14 mouse cellular contexts compared by ENCODE assay signal in the genomic region with DNA sequence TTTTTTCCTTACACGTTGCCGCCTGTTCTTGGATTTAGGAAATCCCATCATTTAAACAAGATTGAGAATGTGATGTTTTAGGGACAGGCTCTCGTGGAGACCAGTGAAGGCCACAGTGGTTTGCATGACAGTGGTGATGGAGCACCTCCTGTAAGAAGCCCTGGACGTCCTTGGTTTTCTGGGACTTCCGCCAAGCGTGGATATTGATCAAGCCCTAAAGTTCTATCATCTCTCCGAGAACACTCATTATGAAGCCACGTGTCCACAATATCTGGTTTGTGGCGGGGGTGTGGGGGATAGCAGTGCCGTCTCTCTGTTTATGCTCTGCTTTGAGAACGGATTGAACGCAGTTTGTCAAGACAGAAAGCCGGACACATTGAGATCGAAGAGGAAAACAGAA.
"Had no signal": no experiment of that assay in that cellular context is flagged by ENCODE, and none has a peak within 500 bp of the region (broad histone marks: within the 10 kb centered on the region; RNA-seq: fewer than 3 reads in every experiment).

No protein-coding gene starts in this region.

- ATAC-seq: lung, postnatal 0 days; midbrain, embryonic 15.5 days had no signal

- H3K9ac ChIP-seq: liver, embryonic 15.5 days; midbrain, embryonic 15.5 days; neural tube, embryonic 12.5 days had no signal

- H3K4me1 ChIP-seq: limb, embryonic 10.5 days; midbrain, embryonic 15.5 days; neural tube, embryonic 12.5 days had no signal

- H3K4me3 ChIP-seq: limb, embryonic 10.5 days; liver, embryonic 15.5 days; midbrain, embryonic 15.5 days; neural tube, embryonic 12.5 days had no signal

- H3K4me2 ChIP-seq: liver, embryonic 11.5 days; liver, embryonic 15.5 days; midbrain, embryonic 11.5 days; midbrain, embryonic 15.5 days; neural tube, embryonic 12.5 days had no signal

- DNase-seq: kidney, adult 18-20 months; kidney, postnatal 14 days; layer of hippocampus, adult 9-11 months; lung, adult 2 months; lung, postnatal 4 days; thymus, adult 2 months; thymus, postnatal 25 days had no signal

- H3K27ac ChIP-seq: limb, embryonic 10.5 days; liver, embryonic 15.5 days; midbrain, embryonic 15.5 days; neural tube, embryonic 12.5 days had no signal

- H3K9me3 ChIP-seq: limb, embryonic 10.5 days; midbrain, embryonic 15.5 days had no signal

- H3K27me3 ChIP-seq: liver, embryonic 15.5 days; midbrain, embryonic 15.5 days; neural tube, embryonic 12.5 days had no signal
